8 mouse cellular contexts compared by ENCODE assay signal in genomic region chr6:70752351-70752750, GRCm38 (mm10). TPM values are rescaled to one million over a fixed set of nuclear protein-coding genes. Genes with fewer than 3 reads are reported as not detected.
DNase-seq lines count a peak whose midpoint lies in the region; ATAC-seq lines count a peak whose summit lies in the region.

No protein-coding gene starts in this region.

- no peaks in the 10 kb centered on the region for H3K36me3 ChIP-seq in liver, embryonic 15.5 days (replicated peaks)

- no peaks in the 10 kb centered on the region for H3K9me3 ChIP-seq in liver, embryonic 15.5 days (replicated peaks)

- H3K9ac ChIP-seq in liver, embryonic 15.5 days: no peak overlapping the region

- H3K4me2 ChIP-seq in liver, embryonic 15.5 days: peak overlapping the region; percentile 57

- peak overlapping the region; percentile 14; the same call in 1 of the 2 replicates for H3K4me3 ChIP-seq in liver, embryonic 15.5 days (replicated peaks)

- DNase-seq in gastrocnemius, postnatal 10 days: peak; percentile 22
- DNase-seq in gastrocnemius, postnatal 36 days: no peak
- peak; percentile 23 for DNase-seq in right cerebral cortex, postnatal 14 days
- no peak for DNase-seq in right cerebral cortex, postnatal 36 days (ENCODE audit: low spot score in 2 of 2)
- peak; percentile 64 for DNase-seq in embryo, embryonic 11 days
- peak; percentile 70 to 87 for DNase-seq in spleen, postnatal 4 days (ENCODE audit: low spot score in 2 of 2)
- no peak for DNase-seq in left cerebral cortex, postnatal 10 days (ENCODE audit: extremely low spot score in 1 of 2, low spot score in 2 of 2)

- H3K4me1 ChIP-seq in liver, embryonic 15.5 days (replicated peaks): peaks cover 14% of the 10 kb centered on the region

- peak overlapping the region; percentile 52 for H3K27ac ChIP-seq in liver, embryonic 15.5 days (replicated peaks)

- peak; percentile 77 for ATAC-seq in liver, embryonic 15.5 days (ENCODE audit: insufficient read depth)

- H3K27me3 ChIP-seq in liver, embryonic 15.5 days: no peaks in the 10 kb centered on the region

- 12% methylated on average over 8 of the region's 8 CpGs for WGBS in liver, embryonic 15.5 days (ENCODE audit: insufficient replicate concordance)

- intact Hi-C loops in gastrocnemius, postnatal 36 days (cut with DNase I): loop anchor here (1.0 kb wide), 1 partner anchor 39 kb away; no protein-coding TSS in a partner anchor
- intact Hi-C loops in left cerebral cortex, postnatal 10 days (cut with DNase I): loop anchor here (5.0 kb wide), 1 partner anchor 35 kb away; no protein-coding TSS in a partner anchor

RNA-seq across cellular contexts. Expression of gene Rpia, which starts 39.7 kb away (rescaled TPM):
- total RNA-seq in gastrocnemius, postnatal 10 days (2021): 10 to 100 TPM in 1 of 2 experiments, 1 to 10 TPM in 1; 8.5 to 10.2 TPM
- 10 to 100 TPM; 12.1 to 16.3 TPM for total RNA-seq in gastrocnemius, postnatal 36 days (2021)
- 2.3 and 2.9 TPM in 2 replicates for polyA plus RNA-seq in liver, embryonic 15.5 days (2015; fragmentation: Nextera tagmentation; extraction: Ambion mirVana)
- 10 to 100 TPM; 10.5 to 12.8 TPM for total RNA-seq in left cerebral cortex, postnatal 10 days (2021)

Comparison
In these comparisons a context has a peak if more than half of its experiments do, and no peak if none do; other contexts are left out.
1. DNase-seq: peak in gastrocnemius, postnatal 10 days (single experiment), right cerebral cortex, postnatal 14 days (single experiment), embryo, embryonic 11 days (single experiment) and spleen, postnatal 4 days (2 of 2); none in gastrocnemius, postnatal 36 days (0 of 2), right cerebral cortex, postnatal 36 days (0 of 2) and left cerebral cortex, postnatal 10 days (0 of 2).